7 mouse cellular contexts compared by ENCODE assay signal in the genomic region with DNA sequence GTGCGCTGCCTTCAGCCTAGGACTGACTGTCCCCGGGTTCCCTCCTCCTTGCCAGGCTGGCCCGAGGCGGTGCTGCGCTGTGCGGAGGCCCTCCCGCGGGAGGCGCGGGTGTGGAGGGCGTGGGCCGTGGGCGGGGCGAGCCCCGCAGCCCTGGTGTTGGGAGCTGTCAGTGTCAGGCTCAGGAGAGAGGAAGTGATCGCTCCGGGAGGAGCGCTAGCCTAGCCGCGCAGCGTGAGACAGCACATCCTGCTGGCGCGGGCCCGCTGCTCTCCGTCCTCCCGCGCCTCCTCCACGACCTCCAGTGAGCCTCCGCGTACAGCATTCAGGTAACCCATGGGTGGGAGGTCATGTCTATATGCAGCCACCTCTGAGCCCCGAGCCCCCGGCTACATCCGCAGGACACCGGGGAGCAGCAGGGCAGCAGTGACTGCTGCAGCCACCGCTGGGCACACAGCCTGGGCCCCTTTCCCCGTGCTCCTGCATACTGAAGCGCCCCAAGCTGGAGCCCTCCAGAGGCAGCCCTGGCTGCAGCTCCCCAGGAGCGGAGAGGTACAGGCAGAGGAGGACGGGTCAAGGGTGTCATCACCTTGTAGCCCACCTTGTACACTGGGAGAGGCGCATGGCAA. TPM values are rescaled to one million over a fixed set of nuclear protein-coding genes. Genes with fewer than 3 reads are reported as not detected.
A peak's percentile ranks its signal among the peaks of the same experiment; 100 is the strongest.
DNase-seq lines count a peak whose midpoint lies in the region; ATAC-seq and TF ChIP-seq lines count a peak whose summit lies in the region.

Dync1i1 (plus strand) TSS at position 29 of the 626 bp plus-strand sequence.

- peak within 1 kb of the TSS; percentile 95 for H3K27ac ChIP-seq in cortical plate, adult 2 months (ENCODE audit: insufficient read depth, low read length)
- H3K27ac ChIP-seq in hindbrain, postnatal 0 days = peak within 1 kb of the TSS; percentile 74
- no peak within 1 kb of the TSS for H3K27ac ChIP-seq in midbrain, embryonic 11.5 days (ENCODE audit: low read depth, low read length)
- no peak within 1 kb of the TSS for H3K27ac ChIP-seq in small intestine, adult 2 months (ENCODE audit: insufficient read depth, low read depth, low read length)

- peak; percentile 87 for ATAC-seq in hindbrain, postnatal 0 days
- ATAC-seq in midbrain, embryonic 11.5 days (ENCODE audit: low FRiP score) = peak; percentile 93

- H3K9ac ChIP-seq in hindbrain, postnatal 0 days (replicated peaks; ENCODE audit: low read length) = peak within 1 kb of the TSS; percentile 65
- peak within 1 kb of the TSS; percentile 58 for H3K9ac ChIP-seq in midbrain, embryonic 11.5 days (ENCODE audit: low read length)

- 1% methylated on average over 35 of the region's 40 CpGs for WGBS in hindbrain, postnatal 0 days
- under 1% methylated on average over 39 of the region's 40 CpGs for WGBS in midbrain, embryonic 11.5 days
- WGBS in small intestine, adult 2 months = 3% methylated on average over 40 of the region's 40 CpGs

- no peaks in the 10 kb centered on the region for H3K27me3 ChIP-seq in hindbrain, postnatal 0 days (ENCODE audit: insufficient read depth, low read length)
- H3K27me3 ChIP-seq in midbrain, embryonic 11.5 days (ENCODE audit: control insufficient read depth, insufficient read depth, low read length) = peaks cover 3% of the 10 kb centered on the region; the same call in 1 of the 2 replicates
- H3K27me3 ChIP-seq in small intestine, adult 2 months (ENCODE audit: control insufficient read depth, insufficient read depth, low read length) = no peaks in the 10 kb centered on the region

- H3K9me3 ChIP-seq in hindbrain, postnatal 0 days (ENCODE audit: low read length) = no peaks in the 10 kb centered on the region
- H3K9me3 ChIP-seq in midbrain, embryonic 11.5 days (ENCODE audit: control insufficient read depth, low read length) = no peaks in the 10 kb centered on the region

- peak; percentile 47 for DNase-seq in adrenal gland, postnatal 25 days
- peak; percentile 34 for DNase-seq in gastrocnemius, postnatal 14 days
- DNase-seq in hindbrain, postnatal 0 days (ENCODE audit: low spot score) = peak; percentile 59
- DNase-seq in left cerebral cortex, postnatal 25 days (ENCODE audit: low spot score in 2 of 2) = peak; percentile 77 to 79
- DNase-seq in midbrain, embryonic 11.5 days (ENCODE audit: low spot score, missing footprints) = peak; percentile 92

- H3K4me3 ChIP-seq in cortical plate, adult 2 months (ENCODE audit: insufficient read depth, low read length) = peak within 1 kb of the TSS; percentile 79
- H3K4me3 ChIP-seq in hindbrain, postnatal 0 days (ENCODE audit: low read length) = peak within 1 kb of the TSS; percentile 59
- H3K4me3 ChIP-seq in midbrain, embryonic 11.5 days (ENCODE audit: low read depth, low read length) = peak within 1 kb of the TSS; percentile 48
- peak within 1 kb of the TSS; percentile 21 for H3K4me3 ChIP-seq in small intestine, adult 2 months (ENCODE audit: low read depth, low read length)

- TF ChIP-seq CTCF in cortical plate, adult 2 months (IDR thresholded peaks at IDR 0.05; ENCODE audit: extremely low read depth, insufficient read depth, low read length) = no peak
- TF ChIP-seq CTCF in hindbrain, postnatal 0 days (IDR thresholded peaks at IDR 0.05; ENCODE audit: low read depth) = peak; percentile 9; the same call in 1 of the 2 replicates
- TF ChIP-seq CTCF in small intestine, adult 2 months (IDR thresholded peaks at IDR 0.05; ENCODE audit: extremely low read depth, insufficient read length, insufficient replicate concordance, low read depth, low read length) = no peak

- TF ChIP-seq POLR2A in cortical plate, adult 2 months (IDR thresholded peaks at IDR 0.05; ENCODE audit: extremely low read depth, insufficient read depth, low read length) = peak; percentile 74
- TF ChIP-seq POLR2A in small intestine, adult 2 months (IDR thresholded peaks at IDR 0.05; ENCODE audit: low read depth, low read length) = no peak

- H3K36me3 ChIP-seq in hindbrain, postnatal 0 days (ENCODE audit: insufficient read depth, low read length) = no peaks in the 10 kb centered on the region
- no peaks in the 10 kb centered on the region for H3K36me3 ChIP-seq in midbrain, embryonic 11.5 days (ENCODE audit: control insufficient read depth, insufficient read depth, low read length)
- no peaks in the 10 kb centered on the region for H3K36me3 ChIP-seq in small intestine, adult 2 months (ENCODE audit: control insufficient read depth, insufficient read depth, low read length)

- H3K4me2 ChIP-seq in hindbrain, postnatal 0 days (ENCODE audit: low read depth, low read length) = peak within 1 kb of the TSS; percentile 94
- peak within 1 kb of the TSS; percentile 83 for H3K4me2 ChIP-seq in midbrain, embryonic 11.5 days

- intact Hi-C loops in gastrocnemius, postnatal 14 days (cut with DNase I; ENCODE audit: low total_unique reads) = loop anchor here (5.0 kb wide), 1 partner anchor 67 kb away; no protein-coding TSS in a partner anchor
- intact Hi-C loops in left cerebral cortex, postnatal 25 days (cut with DNase I) = loop anchor here (5.0 kb wide), 3 partner anchors 42 to 78 kb away; no protein-coding TSS in a partner anchor

- H3K4me1 ChIP-seq in cortical plate, adult 2 months (ENCODE audit: control insufficient read depth, insufficient read depth, low read length) = no peaks in the 10 kb centered on the region; the same call in 1 of the 2 replicates
- no peaks in the 10 kb centered on the region for H3K4me1 ChIP-seq in hindbrain, postnatal 0 days (ENCODE audit: insufficient read depth, low read length)
- H3K4me1 ChIP-seq in midbrain, embryonic 11.5 days (ENCODE audit: control insufficient read depth, insufficient read depth, low read length) = no peaks in the 10 kb centered on the region
- H3K4me1 ChIP-seq in small intestine, adult 2 months (ENCODE audit: control insufficient read depth, insufficient read depth, insufficient read length, low read length) = peaks cover 2% of the 10 kb centered on the region; the same call in 1 of the 2 replicates

RNA-seq across cellular contexts. Expression of gene Dync1i1, which starts in this region (rescaled TPM):
- total RNA-seq in adrenal gland, postnatal 25 days (2021) = 1.8 and 2.0 TPM in 2 replicates
- polyA plus RNA-seq in cortical plate, adult 2 months (2012; rRNA removed) = 133 and 140 TPM in 2 replicates
- total RNA-seq in gastrocnemius, postnatal 14 days (2021) = under 1 TPM; 0.60 to 0.72 TPM
- total RNA-seq in hindbrain, postnatal 0 days (2014; rRNA removed) = 62.1 and 69.3 TPM in 2 replicates
- 60.6 and 64.7 TPM in 2 replicates for polyA plus RNA-seq in hindbrain, postnatal 0 days (2015; fragmentation: Nextera tagmentation; extraction: Ambion mirVana)
- 100 to 1,000 TPM; 127 to 134 TPM for total RNA-seq in left cerebral cortex, postnatal 25 days (2021)
- polyA plus RNA-seq in midbrain, embryonic 11.5 days (2014; fragmentation: Nextera tagmentation; extraction: Ambion mirVana) = 1.0 and 1.6 TPM in 2 replicates
- 0.25 and 0.60 TPM in 2 replicates for polyA plus RNA-seq in small intestine, adult 2 months (2012; rRNA removed)

Comparison
In these comparisons a context has a peak if more than half of its experiments do, and no peak if none do; other contexts are left out.
1. RNA of gene Dync1i1 (total RNA-seq): 127 to 134 TPM in left cerebral cortex, postnatal 25 days and 62.1 to 69.3 TPM in hindbrain, postnatal 0 days; 1.8 to 2.0 TPM in adrenal gland, postnatal 25 days and 0.60 to 0.72 TPM in gastrocnemius, postnatal 14 days; every median in the first group is over 10 times any median in the second.
2. RNA of gene Dync1i1 (polyA plus RNA-seq): 133 to 140 TPM in cortical plate, adult 2 months and 60.6 to 64.7 TPM in hindbrain, postnatal 0 days; 1.0 to 1.6 TPM in midbrain, embryonic 11.5 days and 0.25 to 0.60 TPM in small intestine, adult 2 months; every median in the first group is over 10 times any median in the second.
3. Peak in DNase-seq in gastrocnemius, postnatal 14 days; RNA of the gene not detected or under 1 TPM.
4. DNase-seq: peak in every context shown above with its lines; median percentile 92 in midbrain, embryonic 11.5 days; 78 in left cerebral cortex, postnatal 25 days; 59 in hindbrain, postnatal 0 days; 47 in adrenal gland, postnatal 25 days; 34 in gastrocnemius, postnatal 14 days.
5. H3K27ac ChIP-seq: peak in cortical plate, adult 2 months (single experiment) and hindbrain, postnatal 0 days (single experiment); none in midbrain, embryonic 11.5 days (single experiment) and small intestine, adult 2 months (single experiment).
6. H3K4me3 ChIP-seq: peak in every context shown above with its lines; median percentile 79 in cortical plate, adult 2 months; 59 in hindbrain, postnatal 0 days; 48 in midbrain, embryonic 11.5 days; 21 in small intestine, adult 2 months.